ENCODE assay signal across 8 mouse cellular contexts in the genomic region with DNA sequence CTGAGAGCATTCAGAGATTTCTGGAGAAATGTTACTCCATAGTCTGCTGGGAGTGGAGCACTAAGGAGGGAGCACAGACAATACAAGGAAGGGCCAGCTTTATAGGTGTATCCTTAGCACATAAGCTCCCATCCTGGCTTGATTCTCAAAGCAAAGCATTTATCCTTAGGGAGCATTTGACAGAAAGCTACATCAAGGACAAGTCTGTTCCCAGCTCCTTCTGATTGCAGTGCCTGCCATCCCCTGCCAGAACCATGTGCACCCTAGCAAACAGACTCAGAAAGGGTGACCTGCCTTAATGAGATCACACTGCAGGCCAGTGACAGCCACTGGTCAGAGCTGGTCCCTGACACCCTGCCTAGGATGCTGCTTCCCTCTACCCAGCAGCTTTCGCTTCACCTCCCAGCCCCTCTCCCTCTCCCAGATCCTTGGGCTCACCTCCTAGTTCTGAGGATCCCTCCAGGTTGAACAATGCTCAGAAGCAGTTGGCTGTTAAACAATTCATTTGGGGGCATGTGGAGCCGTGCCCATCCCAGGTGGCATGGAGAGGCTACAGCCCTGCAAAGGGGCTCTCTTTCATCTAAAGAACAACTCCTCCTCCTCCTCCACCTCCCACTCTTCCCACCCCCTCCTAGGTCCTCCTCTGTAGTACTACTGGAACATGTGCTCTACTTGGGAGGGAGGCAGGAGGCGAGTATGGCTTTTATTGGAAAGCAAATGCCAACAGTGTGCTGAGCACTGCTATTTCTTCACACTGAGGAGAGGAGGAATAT. TPM values are rescaled to one million over a fixed set of nuclear protein-coding genes. Genes with fewer than 3 reads are reported as not detected.
DNase-seq lines count a peak whose midpoint lies in the region; ATAC-seq lines count a peak whose summit lies in the region.

No protein-coding gene starts in this region.

- no peaks in the 10 kb centered on the region for H3K36me3 ChIP-seq in forebrain, embryonic 10.5 days (replicated peaks)
- H3K36me3 ChIP-seq in hindbrain, embryonic 15.5 days, result no peaks in the 10 kb centered on the region
- no peaks in the 10 kb centered on the region for H3K36me3 ChIP-seq in neural tube, embryonic 11.5 days (ENCODE audit: control insufficient read depth, insufficient read depth, low read length)

- 21% methylated on average over 3 of the region's 3 CpGs for WGBS in forebrain, embryonic 10.5 days
- WGBS in hindbrain, embryonic 15.5 days, result 10% methylated on average over 3 of the region's 3 CpGs
- WGBS in neural tube, embryonic 11.5 days, result 14% methylated on average over 3 of the region's 3 CpGs

- intact Hi-C loops in left cerebral cortex, postnatal 36 days (cut with DNase I), result loop anchor here (10.0 kb wide), 1 partner anchor 213 kb away; a partner anchor contains a TSS

- peak; percentile 93 for ATAC-seq in hindbrain, embryonic 15.5 days (ENCODE audit: low FRiP score, low read depth)
- peak; percentile 38; the same call in 1 of the 2 replicates for ATAC-seq in neural tube, embryonic 11.5 days (ENCODE audit: insufficient read depth, low FRiP score, low TSS enrichment)

- H3K9me3 ChIP-seq in forebrain, embryonic 10.5 days, result no peaks in the 10 kb centered on the region
- no peaks in the 10 kb centered on the region for H3K9me3 ChIP-seq in hindbrain, embryonic 15.5 days
- no peaks in the 10 kb centered on the region for H3K9me3 ChIP-seq in neural tube, embryonic 11.5 days (ENCODE audit: control insufficient read depth, low read length)

- H3K4me1 ChIP-seq in forebrain, embryonic 10.5 days, result peaks cover 24% of the 10 kb centered on the region
- peaks cover 38% of the 10 kb centered on the region for H3K4me1 ChIP-seq in hindbrain, embryonic 15.5 days (replicated peaks)
- no peaks in the 10 kb centered on the region; the same call in 1 of the 2 replicates for H3K4me1 ChIP-seq in neural tube, embryonic 11.5 days (ENCODE audit: control insufficient read depth, insufficient read depth, low read length)

- H3K4me3 ChIP-seq in forebrain, embryonic 10.5 days, result peak overlapping the region; percentile 46
- H3K4me3 ChIP-seq in hindbrain, embryonic 15.5 days, result peak overlapping the region; percentile 51
- H3K4me3 ChIP-seq in neural tube, embryonic 11.5 days (ENCODE audit: low read depth, low read length), result no peak overlapping the region

- peak overlapping the region; percentile 87 for H3K27ac ChIP-seq in forebrain, embryonic 10.5 days
- peak overlapping the region; percentile 90 for H3K27ac ChIP-seq in hindbrain, embryonic 15.5 days (replicated peaks)
- no peak overlapping the region for H3K27ac ChIP-seq in neural tube, embryonic 11.5 days (ENCODE audit: low read depth, low read length)

- H3K9ac ChIP-seq in hindbrain, embryonic 15.5 days, result peak overlapping the region; percentile 59
- peak overlapping the region; percentile 61 for H3K9ac ChIP-seq in neural tube, embryonic 11.5 days (ENCODE audit: low read length)

- peak overlapping the region; percentile 70 for H3K4me2 ChIP-seq in hindbrain, embryonic 15.5 days
- peak overlapping the region; percentile 33; the same call in 1 of the 2 replicates for H3K4me2 ChIP-seq in neural tube, embryonic 11.5 days (ENCODE audit: low read depth)

- DNase-seq in left cerebral cortex, postnatal 36 days (ENCODE audit: low spot score in 2 of 2), result peak; percentile 25 to 36
- no peak for DNase-seq in left cerebral cortex, adult 9 months (ENCODE audit: low spot score in 2 of 2)
- DNase-seq in forebrain, embryonic 10.5 days (ENCODE audit: extremely low spot score, low spot score), result peak; percentile 34
- no peak for DNase-seq in neural tube, embryonic 11.5 days (ENCODE audit: low spot score)
- no peak for DNase-seq in liver
- no peak for DNase-seq in adrenal gland, adult 18-20 months (ENCODE audit: low spot score in 2 of 2)
- no peak for DNase-seq in spleen, adult 18-20 months

- no peaks in the 10 kb centered on the region; the same call in 1 of the 2 replicates for H3K27me3 ChIP-seq in forebrain, embryonic 10.5 days (ENCODE audit: poor library complexity, severe bottlenecking)
- no peaks in the 10 kb centered on the region for H3K27me3 ChIP-seq in hindbrain, embryonic 15.5 days
- no peaks in the 10 kb centered on the region for H3K27me3 ChIP-seq in neural tube, embryonic 11.5 days (ENCODE audit: control insufficient read depth, insufficient read depth, low read length)

RNA-seq across cellular contexts. Expression of a gene that starts 7.2 kb away (rescaled TPM):
- total RNA-seq in left cerebral cortex, postnatal 36 days (2021), result 10 to 100 TPM; 28.1 to 34.6 TPM
- 3.9 and 4.5 TPM in 2 replicates for polyA plus RNA-seq in forebrain, embryonic 10.5 days (2016; fragmentation: Nextera tagmentation; extraction: Ambion mirVana)
- polyA plus RNA-seq in hindbrain, embryonic 15.5 days (2015; fragmentation: Nextera tagmentation; extraction: Ambion mirVana), result 25.8 and 30.1 TPM in 2 replicates
- polyA plus RNA-seq in neural tube, embryonic 11.5 days (2014; fragmentation: Nextera tagmentation; extraction: Ambion mirVana), result 4.4 and 4.5 TPM in 2 replicates
- 1 to 10 TPM; 1.6 to 1.9 TPM for total RNA-seq in adrenal gland, adult 18-20 months (2021)

Comparison
In these comparisons a context has a peak if more than half of its experiments do, and no peak if none do; other contexts are left out.
1. DNase-seq: peak in left cerebral cortex, postnatal 36 days (2 of 2) and forebrain, embryonic 10.5 days (single experiment); none in left cerebral cortex, adult 9 months (0 of 2), neural tube, embryonic 11.5 days (single experiment), liver (single experiment), adrenal gland, adult 18-20 months (0 of 2) and spleen, adult 18-20 months (0 of 2).